Mouse (Mus musculus): ENCODE measurements around the gene Ssbp2. TPM values are rescaled to one million over a fixed set of nuclear protein-coding genes. Genes with fewer than 3 reads are reported as not detected.

Gene Ssbp2
- total RNA-seq, 2 experiments from 2014 or later = 26.5 to 56.9 TPM

GRCm38 (mm10) chr13:91460621-91461284, 670 bp downstream of the Ssbp2 start:
- peak; percentile 87 for ATAC-seq (replicated peaks; ENCODE audit: poor library complexity, severe bottlenecking)

GRCm38 (mm10) chr13:91461299-91461698, 1.2 kb downstream of the Ssbp2 start:
- no peak for ATAC-seq (replicated peaks; ENCODE audit: poor library complexity, severe bottlenecking)

GRCm38 (mm10) chr13:91461711-91462351, 1.7 kb downstream of the Ssbp2 start:
- ATAC-seq (replicated peaks; ENCODE audit: poor library complexity, severe bottlenecking) = no peak; the same call in 1 of the 2 replicates

- no peak for ATAC-seq (replicated peaks; ENCODE audit: poor library complexity, severe bottlenecking)
These were observed 2.3 kb downstream of the Ssbp2 start for GRCm38 (mm10) chr13:91462395-91462794.

GRCm38 (mm10) chr13:91462893-91463481, 2.9 kb downstream of the Ssbp2 start:
- no peak for ATAC-seq (replicated peaks; ENCODE audit: poor library complexity, severe bottlenecking)

GRCm38 (mm10) chr13:91465002-91465715, 5.1 kb downstream of the Ssbp2 start:
- ATAC-seq (replicated peaks; ENCODE audit: poor library complexity, severe bottlenecking) = no peak

- no peak for ATAC-seq (replicated peaks; ENCODE audit: poor library complexity, severe bottlenecking)
These were observed 11.5 kb downstream of the Ssbp2 start for GRCm38 (mm10) chr13:91471566-91471965.

- ATAC-seq (replicated peaks; ENCODE audit: poor library complexity, severe bottlenecking) = peak; percentile 65
These were observed 11.9 kb downstream of the Ssbp2 start for GRCm38 (mm10) chr13:91471980-91472379.

GRCm38 (mm10) chr13:91473527-91473926, 13.4 kb downstream of the Ssbp2 start:
- no peak for ATAC-seq (replicated peaks; ENCODE audit: poor library complexity, severe bottlenecking)

GRCm38 (mm10) chr13:91474027-91474426, 13.9 kb downstream of the Ssbp2 start:
- ATAC-seq (replicated peaks; ENCODE audit: poor library complexity, severe bottlenecking) = no peak

GRCm38 (mm10) chr13:91475888-91476287, 15.8 kb downstream of the Ssbp2 start:
- ATAC-seq (replicated peaks; ENCODE audit: poor library complexity, severe bottlenecking) = no peak

- no peak for ATAC-seq (replicated peaks; ENCODE audit: poor library complexity, severe bottlenecking)
These were observed 16.6 kb downstream of the Ssbp2 start for GRCm38 (mm10) chr13:91476596-91477100.

GRCm38 (mm10) chr13:91478011-91478410, 17.9 kb downstream of the Ssbp2 start:
- ATAC-seq (replicated peaks; ENCODE audit: poor library complexity, severe bottlenecking) = no peak

GRCm38 (mm10) chr13:91484303-91484702, 24.2 kb downstream of the Ssbp2 start:
- peak; percentile 71 for ATAC-seq (replicated peaks; ENCODE audit: poor library complexity, severe bottlenecking)

GRCm38 (mm10) chr13:91492133-91492532, 32.0 kb downstream of the Ssbp2 start:
- no peak for ATAC-seq (replicated peaks; ENCODE audit: poor library complexity, severe bottlenecking)

GRCm38 (mm10) chr13:91497055-91497454, 37.0 kb downstream of the Ssbp2 start:
- no peak for ATAC-seq (replicated peaks; ENCODE audit: poor library complexity, severe bottlenecking)

- peak; percentile 66 for ATAC-seq (replicated peaks; ENCODE audit: poor library complexity, severe bottlenecking)
These were observed 41.7 kb downstream of the Ssbp2 start for GRCm38 (mm10) chr13:91501735-91502134.

- peak; percentile 79 for ATAC-seq (replicated peaks; ENCODE audit: poor library complexity, severe bottlenecking)
These were observed 42.7 kb downstream of the Ssbp2 start for GRCm38 (mm10) chr13:91502642-91503373.

- ATAC-seq (replicated peaks; ENCODE audit: poor library complexity, severe bottlenecking) = peak; percentile 62
These were observed 48.9 kb downstream of the Ssbp2 start for GRCm38 (mm10) chr13:91508991-91509390.

- peak; percentile 77 for ATAC-seq (replicated peaks; ENCODE audit: poor library complexity, severe bottlenecking)
These were observed 49.4 kb downstream of the Ssbp2 start for GRCm38 (mm10) chr13:91509467-91509866.
